Mouse (Mus musculus) stomach, embryonic 16.5 days (tissue): ENCODE results near the gene Hoxd3. TPM values are rescaled to one million over a fixed set of nuclear protein-coding genes. Genes with fewer than 3 reads are reported as not detected.

Source experiments
- ATAC-seq: fragments of 200-750 bp; cut with Nextera tagmentation; 2 replicates; pipeline ENCODE4 v1.8.0; 2017; ENCODE audit warnings: moderate number of reproducible peaks, moderate TSS enrichment; ENCODE audit not compliant: insufficient read depth, low FRiP score
- H3K27ac ChIP-seq: fragments of 300-500 bp; sonication (generic); 2 replicates; pipeline ENCODE4 v1.5.1; 2014; ENCODE audit warnings: low read length
- H3K27me3 ChIP-seq: fragments of 300-500 bp; sonication (generic); 2 replicates; pipeline ENCODE4 v1.6.1; 2014; ENCODE audit warnings: low read length, control low read depth, mixed read lengths; ENCODE audit not compliant: control insufficient read depth, insufficient read depth
- H3K36me3 ChIP-seq: fragments of 300-500 bp; sonication (generic); 2 replicates; pipeline ENCODE4 v1.6.1; 2014; ENCODE audit warnings: low read length; ENCODE audit not compliant: control insufficient read depth, insufficient read depth
- H3K4me1 ChIP-seq: fragments of 300-500 bp; sonication (generic); 2 replicates; pipeline ENCODE4 v1.6.1; 2014; ENCODE audit warnings: low read length, control low read depth, mixed read lengths; ENCODE audit not compliant: control insufficient read depth, insufficient read depth
- H3K4me2 ChIP-seq: fragments of 300-500 bp; sonication (generic); 2 replicates; pipeline ENCODE4 v1.6.1; 2014; ENCODE audit warnings: low read depth, low read length, mixed read lengths
- H3K4me3 ChIP-seq: fragments of 300-500 bp; sonication (generic); replicated peaks from 2 replicates; pipeline ENCODE4 v1.5.1; 2014; ENCODE audit warnings: mild to moderate bottlenecking, low read length
- H3K9ac ChIP-seq: fragments of 300-500 bp; sonication (generic); 2 replicates; pipeline ENCODE4 v1.6.1; 2014; ENCODE audit warnings: low read length
- H3K9me3 ChIP-seq: fragments of 300-500 bp; sonication (generic); replicated peaks from 2 replicates; pipeline ENCODE4 v1.6.1; 2016; ENCODE audit warnings: low read length, control low read depth; ENCODE audit not compliant: control insufficient read depth
- WGBS: fragments of 180-500 bp; shearing (Covaris S2); extraction: QIAGEN DNeasy Blood & Tissue Kit; methylation state at CpG from one replicate; pipeline ENCODE4 v1.1.7; 2014; 5-methylcytosine and 5-hydroxymethylcytosine counted together
- polyA plus RNA-seq: library from polyadenylated mRNA; unstranded; fragments of >200 nt; fragmentation: Nextera tagmentation; extraction: Ambion mirVana; gene quantifications from 2 replicates; pipeline ENCODE4 v1.2.1, GENCODE M21; 2015

The Hoxd3 gene
- polyA plus RNA-seq, 1 experiment from 2014 or later: 9.2 TPM

DNA sequence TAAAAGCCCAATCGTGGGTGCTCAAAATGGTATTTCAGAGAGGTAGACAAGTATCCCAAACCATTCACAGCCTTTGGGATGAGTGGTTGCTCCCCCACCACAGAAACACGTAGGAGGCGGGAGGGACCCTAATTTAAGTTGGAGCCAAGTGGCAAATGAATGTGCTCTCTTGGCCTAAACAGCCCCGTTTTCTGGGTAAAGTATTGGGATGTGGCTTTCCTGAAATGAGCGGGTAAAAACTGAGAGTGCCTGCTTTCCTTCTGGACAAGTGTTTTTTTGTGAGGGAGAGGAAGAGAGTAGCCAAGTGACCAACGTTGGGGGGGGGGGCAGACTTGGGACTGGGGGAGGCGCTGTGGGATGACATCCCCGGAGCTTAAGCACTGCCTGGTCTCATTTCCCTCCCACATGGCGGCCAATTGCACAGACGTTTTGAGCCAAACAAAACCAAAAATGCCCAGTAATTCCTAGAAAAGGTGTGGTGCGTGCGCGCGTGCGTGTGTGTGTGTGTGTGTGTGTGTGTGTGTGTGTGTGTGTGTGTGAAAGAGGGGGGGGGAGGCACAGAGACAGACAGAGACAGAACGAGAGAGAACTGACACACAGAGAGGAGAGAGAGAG lies 691 bp upstream of the Hoxd3 start:
- Histone ChIP-seq H3K27ac (no peak overlapping the region), H3K9me3 (no peaks in the 10 kb centered on the region), H3K4me2 (no peak overlapping the region), H3K27me3 (peaks cover 88% of the 10 kb centered on the region), H3K4me3 (no peak overlapping the region; the same call in 1 of the 2 replicates), H3K36me3 (no peaks in the 10 kb centered on the region), H3K9ac (no peak overlapping the region), H3K4me1 (0 out of 2 replicates have a peak, but pooled peaks cover 2% of the 10 kb centered on the region)
- ATAC-seq: no peak
- 2% methylated on average over 16 of the region's 16 CpGs for whole genome bisulfite sequencing

GRCm38 (mm10) chr2:74713239-74714150 lies 1.8 kb downstream of the Hoxd3 start:
- no peak overlapping the region for H3K27ac ChIP-seq
- 0 out of 2 replicates have a peak overlapping the region, but pooled peaks have one; percentile 3 for H3K4me2 ChIP-seq
- no peak overlapping the region for H3K4me3 ChIP-seq

GRCm38 (mm10) chr2:74714156-74714789 lies 2.5 kb downstream of the Hoxd3 start:
- Histone ChIP-seq H3K9me3 (no peaks in the 10 kb centered on the region), H3K4me2 (no peak overlapping the region), H3K4me3 (no peak overlapping the region), H3K27ac (no peak overlapping the region), H3K27me3 (peaks cover 89% of the 10 kb centered on the region), H3K36me3 (no peaks in the 10 kb centered on the region), H3K4me1 (0 out of 2 replicates have a peak, but pooled peaks cover 2% of the 10 kb centered on the region), H3K9ac (no peak overlapping the region)
- no peak for ATAC-seq
- WGBS: 12% methylated on average over 18 of the region's 18 CpGs

More at GRCm38 (mm10) chr2:74713239-74714150, 1.8 kb downstream of the Hoxd3 start:
- WGBS: 14% methylated on average over 19 of the region's 19 CpGs
- no peaks in the 10 kb centered on the region for H3K36me3 ChIP-seq
- no peaks in the 10 kb centered on the region for H3K9me3 ChIP-seq
- H3K4me1 ChIP-seq: 0 out of 2 replicates have a peak, but pooled peaks cover 2% of the 10 kb centered on the region
- H3K27me3 ChIP-seq: peaks cover 90% of the 10 kb centered on the region
- no peak for ATAC-seq
- H3K9ac ChIP-seq: no peak overlapping the region

DNA sequence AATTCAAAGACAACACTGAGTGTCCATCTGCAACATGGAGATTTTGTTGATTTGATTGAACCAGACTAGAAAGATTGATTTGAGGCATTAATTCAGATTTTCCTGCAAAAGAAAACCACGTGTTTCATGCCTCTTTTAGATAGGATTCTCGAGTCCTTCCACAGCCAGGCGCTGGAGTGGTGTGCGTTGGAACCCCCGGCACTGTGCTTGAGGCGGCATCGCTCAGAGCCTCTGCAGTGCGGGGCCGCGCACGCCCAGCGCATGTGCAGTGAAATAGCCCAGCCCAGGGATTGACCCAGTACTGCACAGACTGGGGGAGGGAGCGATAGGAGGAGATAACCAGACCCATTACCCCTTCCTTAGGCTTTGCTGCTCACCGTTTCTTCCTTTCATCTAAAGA lies 3.2 kb downstream of the Hoxd3 start:
- Histone ChIP-seq H3K4me3 (no peak overlapping the region), H3K9me3 (no peaks in the 10 kb centered on the region), H3K27ac (0 out of 2 replicates have a peak overlapping the region, but pooled peaks have one; percentile 1), H3K36me3 (no peaks in the 10 kb centered on the region), H3K4me2 (no peak overlapping the region), H3K4me1 (0 out of 2 replicates have a peak, but pooled peaks cover 2% of the 10 kb centered on the region), H3K9ac (no peak overlapping the region), H3K27me3 (peaks cover 89% of the 10 kb centered on the region)
- 2% methylated on average over 14 of the region's 14 CpGs for WGBS
- ATAC-seq: no peak

- 0 out of 2 replicates have a peak, but pooled peaks cover 2% of the 10 kb centered on the region for H3K4me1 ChIP-seq
- WGBS: 3% methylated on average over 26 of the region's 26 CpGs
Measured at GRCm38 (mm10) chr2:74715504-74716241, 3.9 kb downstream of the Hoxd3 start.

DNA sequence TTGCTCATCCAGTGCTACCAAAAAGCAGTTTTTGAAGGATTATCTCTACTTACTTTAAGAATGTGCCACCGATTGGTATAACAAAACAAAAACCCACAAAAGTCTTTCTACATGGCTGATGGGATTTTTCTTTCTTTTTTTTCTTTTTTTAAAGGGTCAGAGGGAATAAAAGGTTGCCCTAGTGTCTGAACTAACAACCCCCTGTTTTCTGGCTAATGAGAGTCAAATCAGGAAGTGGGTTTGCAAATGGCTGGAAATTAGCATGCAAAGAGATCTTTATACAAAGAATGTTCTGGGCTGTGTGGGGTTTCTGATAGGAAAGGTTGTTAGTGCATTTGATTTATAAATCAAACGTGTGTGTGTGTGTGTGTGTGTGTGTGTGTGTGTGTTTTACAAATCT lies 8.7 kb downstream of the Hoxd3 start:
- H3K4me1 ChIP-seq: no peaks in the 10 kb centered on the region

More at GRCm38 (mm10) chr2:74715504-74716241, 3.9 kb downstream of the Hoxd3 start:
- Histone ChIP-seq H3K36me3 (no peaks in the 10 kb centered on the region), H3K9me3 (no peaks in the 10 kb centered on the region), H3K9ac (no peak overlapping the region), H3K4me2 (peak overlapping the region; percentile 52), H3K27ac (no peak overlapping the region), H3K27me3 (peaks cover 89% of the 10 kb centered on the region), H3K4me3 (peak overlapping the region; percentile 26; the same call in 1 of the 2 replicates)
- ATAC-seq: peak; percentile 68

GRCm38 (mm10) chr2:74720955-74721491 lies 9.3 kb downstream of the Hoxd3 start:
- Histone ChIP-seq H3K27me3 (peaks cover 94% of the 10 kb centered on the region), H3K4me3 (no peak overlapping the region), H3K4me2 (no peak overlapping the region), H3K9ac (no peak overlapping the region), H3K9me3 (no peaks in the 10 kb centered on the region), H3K36me3 (no peaks in the 10 kb centered on the region), H3K4me1 (no peaks in the 10 kb centered on the region), H3K27ac (no peak overlapping the region)
- ATAC-seq: no peak
- 32% methylated on average over 5 of the region's 5 CpGs for WGBS

More for the DNA sequence above, 8.7 kb downstream of the Hoxd3 start:
- no peak overlapping the region for H3K27ac ChIP-seq
- H3K4me2 ChIP-seq: no peak overlapping the region
- WGBS: 20% methylated on average over 2 of the region's 2 CpGs
- H3K4me3 ChIP-seq: no peak overlapping the region
- H3K36me3 ChIP-seq: no peaks in the 10 kb centered on the region
- no peak for ATAC-seq
- peaks cover 94% of the 10 kb centered on the region for H3K27me3 ChIP-seq
- H3K9ac ChIP-seq: no peak overlapping the region
- no peaks in the 10 kb centered on the region for H3K9me3 ChIP-seq

- 11% methylated on average over 6 of the region's 6 CpGs for WGBS
- Histone ChIP-seq H3K27ac (no peak overlapping the region), H3K27me3 (peaks cover 95% of the 10 kb centered on the region), H3K9ac (no peak overlapping the region), H3K4me1 (no peaks in the 10 kb centered on the region), H3K36me3 (no peaks in the 10 kb centered on the region), H3K4me2 (no peak overlapping the region), H3K4me3 (no peak overlapping the region), H3K9me3 (no peaks in the 10 kb centered on the region)
- ATAC-seq: no peak
Measured at GRCm38 (mm10) chr2:74721882-74722281, 10.2 kb downstream of the Hoxd3 start.
